Mouse (Mus musculus) embryo, embryonic 11 days (tissue): ENCODE results near the gene Nccrp1.
"Not testable (repeated sequence)": the region's sequence is repeated elsewhere in the genome, so short reads cannot be mapped to it uniquely, and the experiment has no call there.

Experiments used
- DNase-seq: peaks from one replicate; pipeline ENCODE4 v3.0.0-alpha.2; 2015

The Nccrp1 gene

GRCm38 (mm10) chr7:28510405-28510974 is 36.6 kb downstream of the Nccrp1 start, which contains the start of gene Ifnl2:
Gene Ifnl2, minus strand, starts transcription at chr7:28510455.
- not testable (repeated sequence) for DNase-seq

- DNase-seq: not testable (repeated sequence)
Measured at GRCm38 (mm10) chr7:28509121-28509520, 37.9 kb downstream of the Nccrp1 start.

GRCm38 (mm10) chr7:28505585-28505984 is 41.5 kb downstream of the Nccrp1 start:
- peak; percentile 50 for DNase-seq

GRCm38 (mm10) chr7:28495426-28495825 is 51.6 kb downstream of the Nccrp1 start:
- DNase-seq: peak; percentile 8
